ENCODE assay signal across 22 mouse cellular contexts in the genomic region with DNA sequence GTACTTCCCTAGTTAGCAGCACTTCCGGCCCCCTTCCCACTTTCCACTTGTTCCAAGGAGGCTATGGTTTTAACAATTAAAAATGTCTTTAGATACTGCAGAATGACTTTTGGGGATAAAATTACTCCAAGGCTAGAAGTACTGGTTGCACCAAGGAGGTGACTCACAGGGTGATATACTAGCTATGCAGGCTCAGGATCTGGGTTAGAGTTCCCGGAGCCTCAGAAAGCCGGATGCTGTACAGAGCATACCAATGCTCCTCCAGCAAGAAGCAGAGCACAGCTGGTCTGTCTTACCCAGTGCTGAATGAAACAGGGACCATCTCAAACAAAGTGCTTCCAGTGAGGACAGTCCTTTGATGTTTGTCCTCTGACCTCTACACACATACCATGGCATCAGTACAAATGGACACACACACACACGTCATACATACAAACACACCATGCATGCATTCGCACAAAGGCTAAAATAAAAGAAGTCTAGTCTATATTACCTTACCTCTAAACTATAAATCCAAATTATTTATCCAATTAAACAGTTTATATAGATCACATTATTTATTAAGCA.
DNase-seq lines count a peak whose midpoint lies in the region; ATAC-seq and TF ChIP-seq lines count a peak whose summit lies in the region.
"Had no signal": no experiment of that assay in that cellular context is flagged by ENCODE, and none has a peak within 500 bp of the region (broad histone marks: within the 10 kb centered on the region; RNA-seq: fewer than 3 reads in every experiment).

No protein-coding gene starts in this region.

- no peak overlapping the region for H3K4me3 ChIP-seq in forebrain, embryonic 15.5 days
- no peak overlapping the region for H3K4me3 ChIP-seq in forebrain, embryonic 13.5 days
- H3K4me3 ChIP-seq in liver, embryonic 11.5 days (ENCODE audit: low read depth, low read length): no peak overlapping the region
- no peak overlapping the region for H3K4me3 ChIP-seq in liver, embryonic 14.5 days (ENCODE audit: insufficient read depth in 1 of 2, low read depth in 2 of 2, low read length in 2 of 2)
- H3K4me3 ChIP-seq in liver, postnatal 0 days (ENCODE audit: low read depth, low read length): no peak overlapping the region
- no peak overlapping the region for H3K4me3 ChIP-seq in kidney, embryonic 16.5 days (ENCODE audit: low read length)
- H3K4me3 ChIP-seq: forebrain, embryonic 10.5 days; heart, embryonic 13.5 days; hindbrain, embryonic 10.5 days; hindbrain, embryonic 13.5 days had no signal

- 0 out of 2 replicates have a peak, but pooled peaks have one; percentile 29 for ATAC-seq in forebrain, embryonic 15.5 days (replicated peaks)
- ATAC-seq in forebrain, embryonic 13.5 days: no peak
- 0 out of 2 replicates have a peak, but pooled peaks have one; percentile 23 for ATAC-seq in liver, embryonic 11.5 days (replicated peaks; ENCODE audit: low FRiP score)
- ATAC-seq in liver, embryonic 14.5 days (ENCODE audit: insufficient read depth): 0 out of 2 replicates have a peak, but pooled peaks have one; percentile 26
- ATAC-seq in liver, postnatal 0 days: peak; percentile 50
- ATAC-seq in kidney, embryonic 16.5 days (ENCODE audit: low FRiP score, low TSS enrichment): no peak
- ATAC-seq: activated CD4-positive, CD25-positive, alpha-beta regulatory T cell, adult 4 months; forebrain, embryonic 14.5 days; hindbrain, embryonic 16.5 days had no signal

- WGBS in forebrain, embryonic 15.5 days: 92% methylated on average over 5 of the region's 5 CpGs
- WGBS in forebrain, embryonic 13.5 days: 92% methylated on average over 5 of the region's 5 CpGs
- 84% methylated on average over 5 of the region's 5 CpGs for WGBS in liver, embryonic 11.5 days
- WGBS in liver, embryonic 14.5 days (ENCODE audit: insufficient replicate concordance): 70% methylated on average over 5 of the region's 5 CpGs
- WGBS in liver, postnatal 0 days (ENCODE audit: insufficient replicate concordance): 73% methylated on average over 5 of the region's 5 CpGs
- 89% methylated on average over 5 of the region's 5 CpGs for WGBS in kidney, embryonic 16.5 days

- intact Hi-C loops in heart, postnatal 14 days (cut with DNase I): no loop called here
- intact Hi-C loops in heart, postnatal 36 days (cut with DNase I): no loop called here

- TF ChIP-seq EP300 in liver, embryonic 14.5 days (IDR thresholded peaks at IDR 0.05; ENCODE audit: low read depth): no peak
- TF ChIP-seq EP300 in liver, postnatal 0 days (IDR thresholded peaks at IDR 0.05; ENCODE audit: low read depth): no peak

- TF ChIP-seq CTCF in liver, embryonic 14.5 days (IDR thresholded peaks at IDR 0.05; ENCODE audit: low read depth): no peak
- no peak for TF ChIP-seq CTCF in liver, postnatal 0 days (IDR thresholded peaks at IDR 0.05; ENCODE audit: low read depth)

- H3K4me2 ChIP-seq in forebrain, embryonic 15.5 days (replicated peaks): no peak overlapping the region
- H3K4me2 ChIP-seq in forebrain, embryonic 13.5 days: no peak overlapping the region
- no peak overlapping the region for H3K4me2 ChIP-seq in liver, embryonic 11.5 days
- H3K4me2 ChIP-seq in liver, embryonic 14.5 days (ENCODE audit: low read depth): no peak overlapping the region
- no peak overlapping the region for H3K4me2 ChIP-seq in liver, postnatal 0 days (ENCODE audit: low read depth, low read length)
- H3K4me2 ChIP-seq in kidney, embryonic 16.5 days (replicated peaks; ENCODE audit: low read depth, low read length): no peak overlapping the region
- H3K4me2 ChIP-seq: heart, embryonic 13.5 days; hindbrain, embryonic 13.5 days had no signal

- no peaks in the 10 kb centered on the region for H3K4me1 ChIP-seq in forebrain, embryonic 15.5 days
- H3K4me1 ChIP-seq in forebrain, embryonic 13.5 days: no peaks in the 10 kb centered on the region
- no peaks in the 10 kb centered on the region for H3K4me1 ChIP-seq in liver, embryonic 11.5 days (replicated peaks; ENCODE audit: control insufficient read depth, insufficient read depth, low read length)
- H3K4me1 ChIP-seq in liver, embryonic 14.5 days (replicated peaks; ENCODE audit: control insufficient read depth in 2 of 2, insufficient read depth in 2 of 2, low read length in 1 of 2): peaks cover 0 to 4% of the 10 kb centered on the region in 2 experiments; a peak in 1 of 4 replicates
- H3K4me1 ChIP-seq in liver, postnatal 0 days (ENCODE audit: insufficient read depth): peaks cover 5% of the 10 kb centered on the region; the same call in 1 of the 2 replicates
- H3K4me1 ChIP-seq in kidney, embryonic 16.5 days (ENCODE audit: insufficient read depth, low read length): no peaks in the 10 kb centered on the region
- H3K4me1 ChIP-seq: forebrain, embryonic 10.5 days; heart, embryonic 13.5 days; hindbrain, embryonic 10.5 days; hindbrain, embryonic 13.5 days had no signal

- no peak overlapping the region for H3K9ac ChIP-seq in forebrain, embryonic 15.5 days (replicated peaks)
- no peak overlapping the region for H3K9ac ChIP-seq in forebrain, embryonic 13.5 days
- H3K9ac ChIP-seq in liver, embryonic 11.5 days (ENCODE audit: low read depth, low read length): no peak overlapping the region
- no peak overlapping the region for H3K9ac ChIP-seq in liver, embryonic 14.5 days (replicated peaks)
- no peak overlapping the region for H3K9ac ChIP-seq in liver, postnatal 0 days (replicated peaks)
- H3K9ac ChIP-seq in kidney, embryonic 16.5 days (replicated peaks; ENCODE audit: low read length): no peak overlapping the region
- H3K9ac ChIP-seq: heart, embryonic 13.5 days; hindbrain, embryonic 13.5 days had no signal

- H3K27me3 ChIP-seq in forebrain, embryonic 15.5 days: no peaks in the 10 kb centered on the region
- H3K27me3 ChIP-seq in forebrain, embryonic 13.5 days: no peaks in the 10 kb centered on the region
- H3K27me3 ChIP-seq in liver, embryonic 11.5 days (replicated peaks; ENCODE audit: control insufficient read depth, insufficient read depth, low read length): no peaks in the 10 kb centered on the region
- H3K27me3 ChIP-seq in liver, embryonic 14.5 days (ENCODE audit: control insufficient read depth, insufficient read depth, low read length): no peaks in the 10 kb centered on the region
- H3K27me3 ChIP-seq in liver, postnatal 0 days (ENCODE audit: insufficient read depth, low read length): no peaks in the 10 kb centered on the region
- no peaks in the 10 kb centered on the region for H3K27me3 ChIP-seq in kidney, embryonic 16.5 days (ENCODE audit: insufficient read depth, low read length)
- H3K27me3 ChIP-seq: heart, embryonic 13.5 days; hindbrain, embryonic 13.5 days had no signal

- no peak for DNase-seq in liver, embryonic 11.5 days (ENCODE audit: low spot score)
- no peak for DNase-seq in liver, embryonic 14.5 days (ENCODE audit: low read depth in 3 of 3, low spot score in 3 of 3)
- DNase-seq in liver, postnatal 0 days: no peak
- no peak for DNase-seq in heart, postnatal 14 days
- DNase-seq in heart, postnatal 36 days: no peak
- DNase-seq: adrenal gland, adult 8-10 months; adrenal gland, postnatal 25 days; cerebellum, adult 11-12 months; cerebellum, adult 9-10 months; cerebellum, postnatal 14 days; gastrocnemius, postnatal 25 days; heart, adult 18-20 months had no signal

- no peaks in the 10 kb centered on the region for H3K9me3 ChIP-seq in forebrain, embryonic 15.5 days
- no peaks in the 10 kb centered on the region for H3K9me3 ChIP-seq in forebrain, embryonic 13.5 days (replicated peaks)
- no peaks in the 10 kb centered on the region for H3K9me3 ChIP-seq in liver, embryonic 11.5 days (ENCODE audit: control insufficient read depth, low read length)
- no peaks in the 10 kb centered on the region for H3K9me3 ChIP-seq in liver, embryonic 14.5 days (ENCODE audit: control insufficient read depth, low read length)
- H3K9me3 ChIP-seq in liver, postnatal 0 days (ENCODE audit: low read length): no peaks in the 10 kb centered on the region
- H3K9me3 ChIP-seq in kidney, embryonic 16.5 days (ENCODE audit: low read length): no peaks in the 10 kb centered on the region
- H3K9me3 ChIP-seq: forebrain, embryonic 10.5 days; heart, embryonic 13.5 days; hindbrain, embryonic 10.5 days; hindbrain, embryonic 13.5 days had no signal

- H3K36me3 ChIP-seq in forebrain, embryonic 15.5 days: no peaks in the 10 kb centered on the region
- no peaks in the 10 kb centered on the region for H3K36me3 ChIP-seq in forebrain, embryonic 13.5 days (ENCODE audit: poor library complexity, severe bottlenecking)
- H3K36me3 ChIP-seq in liver, embryonic 11.5 days (ENCODE audit: control insufficient read depth, insufficient read depth, low read length): no peaks in the 10 kb centered on the region
- H3K36me3 ChIP-seq in liver, embryonic 14.5 days (replicated peaks; ENCODE audit: control insufficient read depth, insufficient read depth, low read depth): no peaks in the 10 kb centered on the region
- H3K36me3 ChIP-seq in liver, postnatal 0 days (replicated peaks; ENCODE audit: insufficient read depth, low read length): no peaks in the 10 kb centered on the region
- H3K36me3 ChIP-seq in kidney, embryonic 16.5 days (ENCODE audit: insufficient read depth, low read length): no peaks in the 10 kb centered on the region
- H3K36me3 ChIP-seq: forebrain, embryonic 10.5 days; heart, embryonic 13.5 days; hindbrain, embryonic 10.5 days; hindbrain, embryonic 13.5 days had no signal

- H3K27ac ChIP-seq in forebrain, embryonic 15.5 days (replicated peaks): no peak overlapping the region
- H3K27ac ChIP-seq in forebrain, embryonic 13.5 days: no peak overlapping the region
- no peak overlapping the region for H3K27ac ChIP-seq in liver, embryonic 11.5 days (ENCODE audit: low read depth, low read length)
- no peak overlapping the region for H3K27ac ChIP-seq in liver, embryonic 14.5 days
- no peak overlapping the region; the same call in 1 of the 2 replicates for H3K27ac ChIP-seq in liver, postnatal 0 days (ENCODE audit: low read depth)
- H3K27ac ChIP-seq in kidney, embryonic 16.5 days (ENCODE audit: low read length): no peak overlapping the region
- H3K27ac ChIP-seq: forebrain, embryonic 10.5 days; heart, embryonic 13.5 days; hindbrain, embryonic 10.5 days; hindbrain, embryonic 13.5 days had no signal

Comparison
In these comparisons a context has a peak if more than half of its experiments do, and no peak if none do; other contexts are left out.
1. ATAC-seq: peak in forebrain, embryonic 15.5 days (single experiment), liver, embryonic 11.5 days (single experiment), liver, embryonic 14.5 days (single experiment) and liver, postnatal 0 days (single experiment); none in forebrain, embryonic 13.5 days (single experiment) and kidney, embryonic 16.5 days (single experiment).